Mouse (Mus musculus) erythroid progenitor cell, adult 5-6 weeks (primary cell): ENCODE data around the gene Mex3a. TPM values are rescaled to one million over a fixed set of nuclear protein-coding genes. Genes with fewer than 3 reads are reported as not detected.

Experiments
- ATAC-seq: replicated peaks from 2 replicates; pipeline ENCODE4 v1.8.0; 2016; ENCODE audit warnings: moderate number of reproducible peaks, mild to moderate bottlenecking, moderate TSS enrichment, inconsistent platforms; ENCODE audit not compliant: poor library complexity, low FRiP score, severe bottlenecking
- total RNA-seq, 2 experiments: library from RNA; stranded (forward) in 1 of 2; stranded (reverse) in 1 of 2; fragments of 150-400 nt in 1 of 2; fragments of 186-747, 209-891 nt in 1 of 2; gene quantifications; 2 replicates each; pipeline versions ENCODE4 v1.2.3 to v1.2.4; 2015 to 2017; ENCODE audit warnings: low replicate concordance in 2 of 2

Mex3a gene
- total RNA-seq (2015; ENCODE audit: low replicate concordance) (0.42 TPM in 1 of 2 replicates, not detected in the other), total RNA-seq (2017; ENCODE audit: low replicate concordance) (0.08 and 0.26 TPM in 2 replicates)

- no peak for ATAC-seq
Measured at GRCm38 (mm10) chr3:88532299-88532674, at the start of gene Mex3a. Gene Mex3a (plus strand): TSS chr3:88532395.

GRCm38 (mm10) chr3:88483141-88483540, 49.1 kb upstream of the Mex3a start:
- ATAC-seq: no peak

- ATAC-seq: peak; percentile 79
Measured at GRCm38 (mm10) chr3:88483621-88484020, 48.6 kb upstream of the Mex3a start.

- ATAC-seq: no peak
Measured at GRCm38 (mm10) chr3:88484597-88485316, 47.4 kb upstream of the Mex3a start.

GRCm38 (mm10) chr3:88486043-88486442, 46.2 kb upstream of the Mex3a start:
- no peak for ATAC-seq

- no peak for ATAC-seq
Measured at GRCm38 (mm10) chr3:88486887-88487286, 45.3 kb upstream of the Mex3a start.

GRCm38 (mm10) chr3:88487396-88487795, 44.8 kb upstream of the Mex3a start:
- no peak for ATAC-seq

GRCm38 (mm10) chr3:88493706-88494582, 38.3 kb upstream of the Mex3a start:
- no peak for ATAC-seq

GRCm38 (mm10) chr3:88494836-88495628, 37.2 kb upstream of the Mex3a start:
- ATAC-seq: peak; percentile 56

GRCm38 (mm10) chr3:88495741-88496415, 36.3 kb upstream of the Mex3a start:
- no peak for ATAC-seq

GRCm38 (mm10) chr3:88499580-88499979, 32.6 kb upstream of the Mex3a start:
- no peak for ATAC-seq

- ATAC-seq: no peak
Measured at GRCm38 (mm10) chr3:88500087-88500486, 32.1 kb upstream of the Mex3a start.

GRCm38 (mm10) chr3:88500655-88501365, 31.4 kb upstream of the Mex3a start:
- ATAC-seq: 0 out of 2 replicates have a peak, but pooled peaks have one; percentile 3

- ATAC-seq: peak; percentile 55
Measured at GRCm38 (mm10) chr3:88501366-88502030, 30.7 kb upstream of the Mex3a start.

GRCm38 (mm10) chr3:88502031-88502571, 30.1 kb upstream of the Mex3a start:
- peak; percentile 3; the same call in 1 of the 2 replicates for ATAC-seq

- ATAC-seq: peak; percentile 91
Measured at GRCm38 (mm10) chr3:88502641-88503504, 29.3 kb upstream of the Mex3a start.

- ATAC-seq: no peak
Measured at GRCm38 (mm10) chr3:88503505-88503863, 28.7 kb upstream of the Mex3a start.
